Mouse (Mus musculus) stomach, postnatal 0 days (tissue): ENCODE results near the gene Hoxb3. TPM values are rescaled to one million over a fixed set of nuclear protein-coding genes. Genes with fewer than 3 reads are reported as not detected.
A peak's percentile ranks its signal among the peaks of the same experiment; 100 is the strongest.

Experiments used
- ATAC-seq: fragments of 200-750 bp; cut with Nextera tagmentation; 2 replicates; pipeline ENCODE4 v1.8.0; 2017; ENCODE audit not compliant: low FRiP score, low TSS enrichment
- DNase-seq: peaks from one replicate; pipeline ENCODE4 v3.0.0-alpha.2; 2016; ENCODE audit warnings: low spot score
- H3K27ac ChIP-seq: fragments of 300-500 bp; sonication (generic); replicated peaks from 2 replicates; pipeline ENCODE4 v1.5.1; 2014; ENCODE audit warnings: mild to moderate bottlenecking, control low read depth
- H3K27me3 ChIP-seq: fragments of 300-500 bp; sonication (generic); 2 replicates; pipeline ENCODE4 v1.6.1; 2014; ENCODE audit warnings: low read length; ENCODE audit not compliant: control insufficient read depth, insufficient read depth
- H3K36me3 ChIP-seq: fragments of 300-500 bp; sonication (generic); 2 replicates; pipeline ENCODE4 v1.6.1; 2014; ENCODE audit warnings: low read length, mixed read lengths; ENCODE audit not compliant: control insufficient read depth, insufficient read depth
- H3K4me1 ChIP-seq: fragments of 300-500 bp; sonication (generic); replicated peaks from 2 replicates; pipeline ENCODE4 v1.6.1; 2014; ENCODE audit warnings: antibody characterized with exemption; ENCODE audit not compliant: control insufficient read depth, insufficient read depth
- H3K4me2 ChIP-seq: fragments of 300-500 bp; sonication (generic); replicated peaks from 2 replicates; pipeline ENCODE4 v1.6.1; 2014; ENCODE audit warnings: low read depth, mild to moderate bottlenecking, control low read depth, moderate library complexity
- H3K4me3 ChIP-seq: fragments of 300-500 bp; sonication (generic); 2 replicates; pipeline ENCODE4 v1.5.1; 2014; ENCODE audit warnings: low read depth, low read length, control low read depth
- H3K9ac ChIP-seq: fragments of 300-500 bp; sonication (generic); 2 replicates; pipeline ENCODE4 v1.6.1; 2014; ENCODE audit warnings: mild to moderate bottlenecking, low read length, control low read depth, mixed read lengths
- H3K9me3 ChIP-seq: fragments of 300-500 bp; sonication (generic); 2 replicates; pipeline ENCODE4 v1.6.1; 2016; ENCODE audit warnings: low read length; ENCODE audit not compliant: control insufficient read depth
- CTCF ChIP-seq: IDR thresholded peaks from 2 replicates; pipeline ENCODE4 v1.5.1; 2016; ENCODE audit warnings: antibody characterized with exemption, low read depth, mild to moderate bottlenecking, moderate library complexity
- EP300 ChIP-seq: optimal IDR thresholded peaks from 2 replicates; pipeline ENCODE3; 2016; ENCODE audit warnings: antibody characterized with exemption
- WGBS: fragments of 180-500 bp; shearing (Covaris S2); extraction: QIAGEN DNeasy Blood & Tissue Kit; methylation state at CpG from one replicate; pipeline ENCODE4 v1.1.7; 2014; 5-methylcytosine and 5-hydroxymethylcytosine counted together
- polyA plus RNA-seq: library from polyadenylated mRNA; unstranded; fragments of >200 nt; fragmentation: Nextera tagmentation; extraction: Ambion mirVana; gene quantifications from 2 replicates; pipeline ENCODE4 v1.2.1, GENCODE M21; 2015

Hoxb3 gene
- polyA plus RNA-seq, 1 experiment from 2014 or later = 0.97 TPM

GRCm38 (mm10) chr11:96313134-96313533 lies 10.0 kb upstream of the Hoxb3 start:
- no peak overlapping the region for H3K27ac ChIP-seq
- DNase-seq = no peak
- H3K4me1 ChIP-seq = no peaks in the 10 kb centered on the region
- H3K9me3 ChIP-seq = no peaks in the 10 kb centered on the region
- H3K9ac ChIP-seq = no peak overlapping the region
- WGBS = 43% methylated on average over 2 of the region's 2 CpGs
- no peak for ATAC-seq
- H3K4me3 ChIP-seq = no peak overlapping the region
- no peaks in the 10 kb centered on the region for H3K36me3 ChIP-seq
- H3K4me2 ChIP-seq = peak overlapping the region; percentile 73
- TF ChIP-seq EP300 = no peak
- TF ChIP-seq CTCF = no peak
- H3K27me3 ChIP-seq = peaks cover 6% of the 10 kb centered on the region; the same call in 1 of the 2 replicates

GRCm38 (mm10) chr11:96313806-96314428 lies 9.2 kb upstream of the Hoxb3 start:
- Histone ChIP-seq H3K4me3 (peak overlapping the region; percentile 43), H3K9ac (peak overlapping the region; percentile 70), H3K4me2 (peak overlapping the region; percentile 73), H3K9me3 (no peaks in the 10 kb centered on the region), H3K27me3 (peaks cover 6% of the 10 kb centered on the region; the same call in 1 of the 2 replicates), H3K36me3 (no peaks in the 10 kb centered on the region), H3K4me1 (no peaks in the 10 kb centered on the region), H3K27ac (peak overlapping the region; percentile 89)
- no peak for DNase-seq
- TF ChIP-seq CTCF (no peak), EP300 (no peak)
- no peak for ATAC-seq
- WGBS = 17% methylated on average over 12 of the region's 12 CpGs

GRCm38 (mm10) chr11:96314671-96315343 lies 8.3 kb upstream of the Hoxb3 start:
- Histone ChIP-seq H3K4me1 (no peaks in the 10 kb centered on the region), H3K27me3 (peaks cover 6% of the 10 kb centered on the region; the same call in 1 of the 2 replicates), H3K4me2 (peak overlapping the region; percentile 73), H3K27ac (peak overlapping the region; percentile 89), H3K9me3 (no peaks in the 10 kb centered on the region), H3K36me3 (no peaks in the 10 kb centered on the region), H3K4me3 (peak overlapping the region; percentile 43), H3K9ac (peak overlapping the region; percentile 70)
- TF ChIP-seq CTCF = no peak
- TF ChIP-seq EP300 = no peak
- ATAC-seq = no peak
- 9% methylated on average over 34 of the region's 34 CpGs for WGBS
- DNase-seq = no peak

- H3K9ac ChIP-seq = peak overlapping the region; percentile 70
- DNase-seq (no peak), ATAC-seq (no peak)
- no peaks in the 10 kb centered on the region for H3K36me3 ChIP-seq
- WGBS = 31% methylated on average over 5 of the region's 5 CpGs
- TF ChIP-seq EP300 (no peak), CTCF (no peak)
- H3K9me3 ChIP-seq = no peaks in the 10 kb centered on the region
- peak overlapping the region; percentile 73 for H3K4me2 ChIP-seq
- peak overlapping the region; percentile 89 for H3K27ac ChIP-seq
- H3K4me1 ChIP-seq = no peaks in the 10 kb centered on the region
- peaks cover 6% of the 10 kb centered on the region; the same call in 1 of the 2 replicates for H3K27me3 ChIP-seq
- peak overlapping the region; percentile 43 for H3K4me3 ChIP-seq
Measured at GRCm38 (mm10) chr11:96315344-96315681, 7.8 kb upstream of the Hoxb3 start.

- Histone ChIP-seq H3K4me3 (peak overlapping the region; percentile 61), H3K9me3 (no peaks in the 10 kb centered on the region), H3K4me2 (peak overlapping the region; percentile 73), H3K36me3 (no peaks in the 10 kb centered on the region), H3K27me3 (peaks cover 5% of the 10 kb centered on the region; the same call in 1 of the 2 replicates), H3K9ac (no peak overlapping the region; the same call in 1 of the 2 replicates), H3K27ac (peak overlapping the region; percentile 97; the same call in 1 of the 2 replicates), H3K4me1 (no peaks in the 10 kb centered on the region)
- DNase-seq (no peak), ATAC-seq (no peak)
- 17% methylated on average over 18 of the region's 18 CpGs for WGBS
- TF ChIP-seq EP300 (no peak), CTCF (no peak)
Measured at GRCm38 (mm10) chr11:96316696-96317607, 6.2 kb upstream of the Hoxb3 start.
